Mouse (Mus musculus) MEL (cell line): Measurements from ENCODE around the gene Lcmt2.

Experiments used
- CHD1 ChIP-seq: IDR thresholded peaks from 2 replicates; pipeline ENCODE4 v1.6.1; 2012; ENCODE audit warnings: low read depth, mild to moderate bottlenecking, inconsistent platforms, low read length, improper control_type of control experiment
- CTCF ChIP-seq, 3 experiments: IDR thresholded peaks in 2 of 3; conservative IDR thresholded peaks in 1 of 3; 2 replicates each; pipeline ENCODE4 v1.5.1; 2011 to 2012; ENCODE audit warnings: low read length in 3 of 3, low read depth in 2 of 3, mild to moderate bottlenecking in 2 of 3, improper control_type of control experiment in 1 of 3, inconsistent platforms in 1 of 3, mixed read lengths in 1 of 3, moderate library complexity in 1 of 3; ENCODE audit not compliant: control insufficient read depth in 1 of 3, insufficient read depth in 1 of 3, poor library complexity in 1 of 3, severe bottlenecking in 1 of 3
- E2F4 ChIP-seq: IDR thresholded peaks from 2 replicates; pipeline ENCODE4 v1.6.1; 2011; ENCODE audit warnings: low read depth, low read length, improper control_type of control experiment, borderline replicate concordance
- JUND ChIP-seq: IDR thresholded peaks from 2 replicates; pipeline ENCODE4 v1.6.1; 2011; ENCODE audit warnings: low read depth, mild to moderate bottlenecking, improper control_type of control experiment, low read length
- POLR2A ChIP-seq, 2 experiments: IDR thresholded peaks; 2 replicates each; pipeline ENCODE4 v1.6.1; 2011 to 2012; ENCODE audit warnings: low read length in 2 of 2, mild to moderate bottlenecking in 2 of 2, control low read depth in 1 of 2, improper control_type of control experiment in 1 of 2, low read depth in 1 of 2, moderate library complexity in 1 of 2; ENCODE audit not compliant: control insufficient read depth in 1 of 2, insufficient read depth in 1 of 2, poor library complexity in 1 of 2

- no peak for TF ChIP-seq CHD1
- peak; percentile 27 to 50 (median 40); a peak in 5 of 6 replicates for TF ChIP-seq CTCF (IDR thresholded peaks at IDR 0.05 in 2 of 3, conservative IDR thresholded peaks at IDR 0.05 in 1 of 3; ENCODE audit: control insufficient read depth in 1 of 3, insufficient read depth in 1 of 3, low read depth in 2 of 3, low read length in 3 of 3, poor library complexity in 1 of 3, severe bottlenecking in 1 of 3)
- no peak for TF ChIP-seq POLR2A (IDR thresholded peaks at IDR 0.05; ENCODE audit: control insufficient read depth in 1 of 2, insufficient read depth in 1 of 2, low read depth in 1 of 2, low read length in 2 of 2, poor library complexity in 1 of 2)
- TF ChIP-seq JUND, result no peak
- no peak for TF ChIP-seq E2F4
Observed at GRCm38 (mm10) chr2:121178828-121179479, 38.5 kb upstream of the Lcmt2 start.
